Mouse (Mus musculus) intestine, postnatal 0 days (tissue): ENCODE results near the gene Edc3. TPM values are rescaled to one million over a fixed set of nuclear protein-coding genes. Genes with fewer than 3 reads are reported as not detected.

Experiments
- ATAC-seq: fragments of 200-750 bp; cut with Nextera tagmentation; 2 replicates; pipeline ENCODE4 v1.8.0; 2017; ENCODE audit warnings: mild to moderate bottlenecking, moderate TSS enrichment, moderate library complexity
- H3K27ac ChIP-seq: fragments of 300-500 bp; sonication (generic); 2 replicates; pipeline ENCODE4 v1.5.1; 2014; ENCODE audit warnings: mild to moderate bottlenecking, low read depth, low read length, moderate library complexity
- H3K27me3 ChIP-seq: fragments of 300-500 bp; sonication (generic); replicated peaks from 2 replicates; pipeline ENCODE4 v1.6.1; 2014; ENCODE audit warnings: low read length, mixed read lengths; ENCODE audit not compliant: control insufficient read depth, insufficient read depth
- H3K36me3 ChIP-seq: fragments of 300-500 bp; sonication (generic); 2 replicates; pipeline ENCODE4 v1.6.1; 2014; ENCODE audit warnings: mild to moderate bottlenecking, moderate library complexity; ENCODE audit not compliant: control insufficient read depth, insufficient read depth
- H3K4me1 ChIP-seq: fragments of 300-500 bp; sonication (generic); replicated peaks from 2 replicates; pipeline ENCODE4 v1.6.1; 2014; ENCODE audit warnings: antibody characterized with exemption, low read length, mixed read lengths; ENCODE audit not compliant: control insufficient read depth, insufficient read depth
- H3K4me2 ChIP-seq: fragments of 300-500 bp; sonication (generic); replicated peaks from 2 replicates; pipeline ENCODE4 v1.6.1; 2014; ENCODE audit warnings: low read depth, mild to moderate bottlenecking, moderate library complexity
- H3K4me3 ChIP-seq: fragments of 300-500 bp; sonication (generic); 2 replicates; pipeline ENCODE4 v1.5.1; 2014; ENCODE audit warnings: low read depth, low read length
- H3K9ac ChIP-seq: fragments of 300-500 bp; sonication (generic); 2 replicates; pipeline ENCODE4 v1.6.1; 2014; ENCODE audit warnings: mild to moderate bottlenecking, low read depth, low read length
- H3K9me3 ChIP-seq: fragments of 300-500 bp; sonication (generic); 2 replicates; pipeline ENCODE4 v1.6.1; 2016; ENCODE audit warnings: mixed run types; ENCODE audit not compliant: control insufficient read depth
- CTCF ChIP-seq: sonication (generic); IDR thresholded peaks from 2 replicates; pipeline ENCODE4 v1.5.1; 2016; ENCODE audit warnings: low read depth, mild to moderate bottlenecking, control low read depth, antibody characterized with exemption, moderate library complexity
- WGBS: fragments of 180-500 bp; shearing (Covaris S2); extraction: QIAGEN DNeasy Blood & Tissue Kit; methylation state at CpG from one replicate; pipeline ENCODE4 v1.1.7; 2014; 5-methylcytosine and 5-hydroxymethylcytosine counted together
- polyA plus RNA-seq: library from polyadenylated mRNA; unstranded; fragments of >200 nt; fragmentation: Nextera tagmentation; extraction: Ambion mirVana; gene quantifications from 2 replicates; pipeline ENCODE4 v1.2.1, GENCODE M21; 2015

The Edc3 gene
- polyA plus RNA-seq, 1 experiment from 2014 or later, result 12.3 TPM

DNA sequence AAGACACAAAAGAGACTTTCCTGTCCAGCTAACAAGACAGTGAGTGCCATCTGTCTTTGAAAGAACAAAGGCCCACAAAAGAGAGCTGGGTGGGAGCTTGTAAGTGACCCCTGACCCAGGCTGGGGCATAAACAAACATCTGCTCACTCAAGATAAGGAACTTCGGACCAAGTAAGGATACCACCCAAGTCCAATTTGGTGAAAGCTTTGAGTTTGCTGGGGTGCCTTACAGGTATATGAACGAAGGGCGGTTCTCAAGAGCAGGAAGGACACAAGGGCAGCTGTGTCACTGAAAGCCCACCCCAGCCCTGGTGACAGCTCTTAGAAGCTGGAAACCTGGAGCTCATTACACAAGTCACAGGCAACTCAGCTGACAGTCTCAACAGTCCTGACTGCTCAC, 65.4 kb downstream of the Edc3 start:
- Histone ChIP-seq H3K36me3 (no peaks in the 10 kb centered on the region), H3K4me3 (no peak overlapping the region), H3K9me3 (no peaks in the 10 kb centered on the region), H3K27me3 (no peaks in the 10 kb centered on the region), H3K27ac (no peak overlapping the region), H3K4me2 (no peak overlapping the region), H3K4me1 (no peaks in the 10 kb centered on the region), H3K9ac (no peak overlapping the region)
- TF ChIP-seq CTCF, result no peak
- ATAC-seq, result no peak
- WGBS, result 69% methylated on average over 3 of the region's 3 CpGs

DNA sequence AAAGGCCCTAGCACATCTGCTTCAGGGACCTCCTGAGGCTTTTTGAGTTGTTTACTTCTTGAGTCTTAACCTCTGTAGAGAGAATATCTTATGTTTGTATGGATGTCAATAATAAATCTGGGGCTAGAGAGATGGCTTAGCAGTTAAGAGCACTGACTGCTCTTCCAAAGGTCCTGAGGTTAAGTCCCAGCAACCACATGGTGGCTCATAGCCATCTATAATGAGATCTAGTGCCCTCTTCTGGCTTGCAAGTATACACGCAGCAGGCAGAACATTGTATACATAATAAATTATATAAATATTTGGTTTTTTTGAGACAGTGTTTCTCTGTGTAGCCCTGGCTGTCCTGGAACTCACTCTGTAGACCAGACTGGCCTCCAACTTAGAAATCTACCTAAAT, 65.8 kb downstream of the Edc3 start:
- peak; percentile 71 for TF ChIP-seq CTCF
- H3K4me2 ChIP-seq, result no peak overlapping the region
- no peak overlapping the region for H3K9ac ChIP-seq
- no peak overlapping the region for H3K27ac ChIP-seq
- no peak for ATAC-seq
- no peaks in the 10 kb centered on the region for H3K4me1 ChIP-seq
- 5% methylated on average over 1 of the region's 1 CpGs for WGBS
- H3K9me3 ChIP-seq, result no peaks in the 10 kb centered on the region
- H3K27me3 ChIP-seq, result no peaks in the 10 kb centered on the region
- no peaks in the 10 kb centered on the region for H3K36me3 ChIP-seq
- no peak overlapping the region for H3K4me3 ChIP-seq

DNA sequence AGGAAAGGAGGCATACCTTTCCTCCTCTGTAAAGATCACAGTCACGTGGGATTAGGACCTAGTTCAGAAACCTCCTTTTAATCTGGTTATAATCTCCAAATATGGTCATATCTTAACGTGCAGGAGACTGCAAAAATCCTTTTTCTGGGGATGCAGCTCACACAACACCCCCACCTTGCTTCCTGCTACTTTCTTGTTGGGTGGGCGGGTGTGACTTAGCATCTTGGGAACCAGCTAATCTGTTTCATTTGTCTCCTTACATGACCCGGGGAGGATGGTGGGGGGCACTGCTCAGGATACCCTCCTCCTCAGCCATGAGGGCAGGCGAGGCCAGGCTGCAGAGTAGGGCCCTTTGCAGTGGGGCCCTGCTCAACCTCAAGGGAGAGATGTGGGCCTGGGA, 66.7 kb downstream of the Edc3 start:
- WGBS, result 71% methylated on average over 5 of the region's 5 CpGs
- Histone ChIP-seq H3K9ac (no peak overlapping the region), H3K4me2 (no peak overlapping the region), H3K27me3 (no peaks in the 10 kb centered on the region), H3K36me3 (no peaks in the 10 kb centered on the region), H3K4me1 (no peaks in the 10 kb centered on the region), H3K9me3 (no peaks in the 10 kb centered on the region), H3K4me3 (no peak overlapping the region), H3K27ac (no peak overlapping the region)
- no peak for TF ChIP-seq CTCF
- ATAC-seq, result no peak

DNA sequence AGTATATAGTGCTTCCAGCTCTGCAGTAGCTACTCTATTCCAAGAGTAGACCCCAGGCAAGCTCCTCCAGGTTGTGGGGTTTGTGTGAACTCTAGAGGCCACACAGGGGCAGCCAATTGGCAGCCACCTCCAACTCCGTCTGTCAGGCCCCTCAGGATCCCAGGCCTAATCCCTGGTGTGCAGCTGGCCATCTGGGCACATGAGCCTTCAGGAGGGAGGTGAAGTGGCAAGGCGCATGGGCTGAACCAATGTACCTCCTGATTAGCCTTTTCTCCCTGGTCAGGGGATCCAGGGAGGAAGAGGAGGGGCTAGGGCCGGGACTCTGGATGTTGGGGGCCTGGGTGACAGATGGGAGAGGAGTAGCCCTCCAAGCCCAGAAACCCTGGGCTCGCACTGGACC, 67.4 kb downstream of the Edc3 start:
- WGBS, result 68% methylated on average over 4 of the region's 4 CpGs
- no peaks in the 10 kb centered on the region for H3K4me1 ChIP-seq

DNA sequence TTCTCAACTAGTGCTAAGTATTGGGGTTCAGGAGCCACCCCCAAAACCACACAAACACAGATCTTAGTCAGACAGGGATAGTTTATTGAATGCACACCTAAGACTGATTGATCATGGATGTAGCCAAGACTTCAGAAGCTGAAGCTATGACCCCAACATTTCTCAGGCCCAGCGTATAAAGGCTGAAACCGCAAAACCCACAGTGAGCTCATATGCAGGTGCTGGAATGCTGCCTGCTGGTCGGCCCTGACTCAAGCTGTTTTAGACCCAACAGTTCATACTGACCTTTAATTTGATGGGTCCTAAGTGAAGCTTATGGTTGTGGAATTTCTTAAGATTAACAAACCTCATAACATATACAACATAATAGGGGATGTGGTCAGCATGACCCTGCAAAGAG, 74.3 kb downstream of the Edc3 start:
- no peak for ATAC-seq
- H3K27ac ChIP-seq, result no peak overlapping the region
- no peaks in the 10 kb centered on the region for H3K36me3 ChIP-seq
- no peak overlapping the region for H3K4me2 ChIP-seq
- WGBS, result 89% methylated on average over 3 of the region's 3 CpGs
- H3K9ac ChIP-seq, result no peak overlapping the region
- H3K4me1 ChIP-seq, result no peaks in the 10 kb centered on the region
- no peaks in the 10 kb centered on the region for H3K9me3 ChIP-seq
- H3K4me3 ChIP-seq, result no peak overlapping the region
- no peak for TF ChIP-seq CTCF
- H3K27me3 ChIP-seq, result no peaks in the 10 kb centered on the region

More for the DNA sequence above, 67.4 kb downstream of the Edc3 start:
- Histone ChIP-seq H3K4me3 (no peak overlapping the region), H3K27me3 (no peaks in the 10 kb centered on the region), H3K9ac (no peak overlapping the region), H3K4me2 (no peak overlapping the region), H3K9me3 (no peaks in the 10 kb centered on the region), H3K27ac (no peak overlapping the region), H3K36me3 (no peaks in the 10 kb centered on the region)
- no peak for TF ChIP-seq CTCF
- no peak for ATAC-seq

DNA sequence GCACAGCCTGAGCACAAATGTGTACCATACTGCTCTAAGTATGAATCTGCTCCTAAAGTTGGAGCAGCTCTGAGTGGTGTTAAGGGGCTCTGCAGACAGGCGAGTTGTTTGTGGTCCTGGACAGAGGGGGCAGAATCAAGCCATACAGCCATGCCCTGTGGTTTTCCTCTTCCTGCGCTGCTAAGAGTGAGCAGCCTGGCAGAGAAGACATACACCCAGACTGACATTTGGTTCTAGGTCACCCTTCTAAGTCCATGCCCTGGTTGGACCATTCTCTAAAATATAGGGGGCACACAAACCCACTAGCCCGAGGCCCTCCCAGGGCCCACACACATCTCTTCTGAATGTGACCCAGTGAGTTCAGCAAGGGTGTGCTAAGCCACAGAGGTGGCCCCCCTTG, 81.4 kb downstream of the Edc3 start:
- Histone ChIP-seq H3K36me3 (peaks cover 34% of the 10 kb centered on the region; the same call in 1 of the 2 replicates), H3K9ac (no peak overlapping the region), H3K4me3 (no peak overlapping the region), H3K27ac (no peak overlapping the region), H3K27me3 (no peaks in the 10 kb centered on the region), H3K4me2 (no peak overlapping the region), H3K9me3 (no peaks in the 10 kb centered on the region), H3K4me1 (no peaks in the 10 kb centered on the region)
- no peak for ATAC-seq
- WGBS, result 90% methylated on average over 3 of the region's 3 CpGs
- no peak for TF ChIP-seq CTCF

DNA sequence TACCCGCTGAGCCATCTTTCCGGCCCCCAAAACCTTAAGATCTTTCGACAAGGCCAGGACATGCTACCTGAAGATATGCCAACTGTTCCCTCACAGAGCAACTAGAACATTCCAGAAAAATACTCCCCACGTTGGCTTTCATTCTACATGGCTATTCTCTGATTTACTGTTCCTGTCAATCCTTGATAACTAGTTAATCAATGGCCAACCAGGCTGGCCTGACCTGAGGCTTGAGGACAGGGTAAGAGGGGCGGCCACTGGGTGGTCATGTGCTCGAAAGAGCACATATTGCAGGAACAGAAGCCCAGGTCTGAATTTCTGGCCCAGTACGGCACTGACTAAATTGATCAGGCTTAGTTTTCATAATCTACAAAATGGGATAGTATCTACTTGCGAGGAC, 89.1 kb downstream of the Edc3 start:
- no peak for TF ChIP-seq CTCF
- ATAC-seq, result no peak
- no peak overlapping the region for H3K27ac ChIP-seq
- H3K27me3 ChIP-seq, result no peaks in the 10 kb centered on the region
- WGBS, result 77% methylated on average over 8 of the region's 8 CpGs
- peaks cover 42% of the 10 kb centered on the region for H3K36me3 ChIP-seq
- H3K4me1 ChIP-seq, result no peaks in the 10 kb centered on the region
- H3K9me3 ChIP-seq, result no peaks in the 10 kb centered on the region
- H3K9ac ChIP-seq, result no peak overlapping the region
- H3K4me2 ChIP-seq, result no peak overlapping the region
- H3K4me3 ChIP-seq, result no peak overlapping the region
